Mouse (Mus musculus): ENCODE measurements around the gene Cd164. TPM values are rescaled to one million over a fixed set of nuclear protein-coding genes. Genes with fewer than 3 reads are reported as not detected.

Gene Cd164
- polyA plus RNA-seq, 1 experiment from 2014 or later = 48.7 TPM

DNA sequence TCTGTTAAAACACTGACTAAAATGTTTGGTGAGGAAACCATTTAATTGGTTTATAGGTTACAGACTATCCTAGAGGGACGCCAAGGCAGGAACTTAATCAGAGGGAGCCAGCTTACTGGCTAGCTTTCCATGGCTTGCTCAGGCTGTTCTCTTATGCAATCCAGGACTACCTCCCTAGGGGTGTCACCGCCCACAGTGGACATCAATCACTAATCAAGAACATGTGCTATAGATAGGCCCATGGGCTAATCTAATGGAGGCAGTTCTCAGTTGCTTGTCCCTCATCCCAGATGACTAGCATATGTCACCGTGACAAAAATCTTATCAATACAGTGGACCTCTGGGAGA lies 18.7 kb downstream of the Cd164 start:
- H3K27ac ChIP-seq = no peak overlapping the region
- WGBS = 93% methylated on average over 3 of the region's 3 CpGs
- no peaks in the 10 kb centered on the region for H3K4me1 ChIP-seq
- no peaks in the 10 kb centered on the region for H3K27me3 ChIP-seq (replicated peaks)
- ATAC-seq (replicated peaks) = no peak
- H3K4me2 ChIP-seq = no peak overlapping the region
- H3K4me3 ChIP-seq = no peak overlapping the region
- H3K9me3 ChIP-seq = no peaks in the 10 kb centered on the region
- no peak overlapping the region for H3K9ac ChIP-seq
- H3K36me3 ChIP-seq (replicated peaks) = 0 out of 2 replicates have a peak, but pooled peaks cover 11% of the 10 kb centered on the region

DNA sequence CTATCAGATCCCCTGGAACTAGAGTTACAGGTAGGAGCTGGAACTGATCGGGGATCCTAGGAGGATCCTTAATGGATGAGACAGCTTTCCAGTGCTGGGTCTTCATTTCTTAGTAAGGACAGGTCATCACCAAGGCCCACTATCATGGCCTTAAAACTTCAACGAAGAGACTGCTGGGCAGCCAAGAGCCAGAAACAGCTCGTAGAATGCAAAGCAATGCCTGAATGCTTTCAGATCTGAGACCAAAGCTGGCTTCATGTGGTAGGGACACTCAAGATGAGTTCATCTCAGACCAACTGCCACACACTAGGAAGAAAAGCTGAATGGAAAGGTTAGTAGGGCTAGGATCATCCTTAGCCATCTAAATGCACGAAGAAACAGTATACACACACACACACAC lies 19.8 kb downstream of the Cd164 start:
- H3K4me2 ChIP-seq = no peak overlapping the region
- no peak overlapping the region for H3K9ac ChIP-seq
- ATAC-seq (replicated peaks) = no peak
- 0 out of 2 replicates have a peak, but pooled peaks cover 3% of the 10 kb centered on the region for H3K27me3 ChIP-seq (replicated peaks)
- H3K9me3 ChIP-seq = no peaks in the 10 kb centered on the region
- H3K36me3 ChIP-seq (replicated peaks) = 0 out of 2 replicates have a peak, but pooled peaks cover 11% of the 10 kb centered on the region
- H3K4me3 ChIP-seq = no peak overlapping the region
- no peaks in the 10 kb centered on the region for H3K4me1 ChIP-seq
- no peak overlapping the region for H3K27ac ChIP-seq
- whole genome bisulfite sequencing = 98% methylated on average over 4 of the region's 4 CpGs

DNA sequence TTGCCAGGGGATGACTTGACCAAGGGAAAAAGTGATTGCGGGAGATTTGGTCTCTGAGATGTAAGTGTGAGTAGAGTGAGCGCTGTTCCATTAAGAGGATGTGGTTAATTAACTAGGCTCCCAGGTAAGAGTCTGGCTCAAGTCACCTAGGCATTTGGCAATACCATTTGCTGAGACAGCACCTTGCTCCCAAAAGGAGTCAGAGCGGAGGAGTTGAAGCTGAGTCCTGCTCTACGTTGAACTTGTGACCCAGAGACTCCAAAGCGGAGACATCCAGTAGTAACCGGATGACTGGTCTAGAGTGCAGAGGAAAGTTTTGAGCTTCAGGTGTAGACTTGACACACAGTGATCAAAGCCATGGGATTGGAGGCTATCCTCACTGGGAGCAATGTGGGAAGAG lies 22.8 kb downstream of the Cd164 start:
- 0 out of 2 replicates have a peak, but pooled peaks cover 3% of the 10 kb centered on the region for H3K27me3 ChIP-seq (replicated peaks)

GRCm38 (mm10) chr10:41543439-41543838 lies 24.2 kb downstream of the Cd164 start:
- H3K4me2 ChIP-seq = no peak overlapping the region
- H3K4me1 ChIP-seq = no peaks in the 10 kb centered on the region
- no peaks in the 10 kb centered on the region for H3K36me3 ChIP-seq (replicated peaks)
- ATAC-seq (replicated peaks) = no peak
- H3K27me3 ChIP-seq (replicated peaks) = 0 out of 2 replicates have a peak, but pooled peaks cover 3% of the 10 kb centered on the region
- H3K9me3 ChIP-seq = no peaks in the 10 kb centered on the region
- no peak overlapping the region for H3K4me3 ChIP-seq
- 83% methylated on average over 4 of the region's 4 CpGs for whole genome bisulfite sequencing
- H3K9ac ChIP-seq = no peak overlapping the region
- H3K27ac ChIP-seq = no peak overlapping the region

More for the DNA sequence above, 22.8 kb downstream of the Cd164 start:
- Histone ChIP-seq H3K4me1 (no peaks in the 10 kb centered on the region), H3K36me3 (replicated peaks) (0 out of 2 replicates have a peak, but pooled peaks cover 2% of the 10 kb centered on the region), H3K9ac (no peak overlapping the region), H3K27ac (no peak overlapping the region), H3K9me3 (no peaks in the 10 kb centered on the region), H3K4me3 (no peak overlapping the region), H3K4me2 (no peak overlapping the region)
- 98% methylated on average over 6 of the region's 6 CpGs for WGBS
- no peak for ATAC-seq (replicated peaks)

GRCm38 (mm10) chr10:41543844-41544243 lies 24.6 kb downstream of the Cd164 start:
- WGBS = 69% methylated on average over 2 of the region's 2 CpGs

DNA sequence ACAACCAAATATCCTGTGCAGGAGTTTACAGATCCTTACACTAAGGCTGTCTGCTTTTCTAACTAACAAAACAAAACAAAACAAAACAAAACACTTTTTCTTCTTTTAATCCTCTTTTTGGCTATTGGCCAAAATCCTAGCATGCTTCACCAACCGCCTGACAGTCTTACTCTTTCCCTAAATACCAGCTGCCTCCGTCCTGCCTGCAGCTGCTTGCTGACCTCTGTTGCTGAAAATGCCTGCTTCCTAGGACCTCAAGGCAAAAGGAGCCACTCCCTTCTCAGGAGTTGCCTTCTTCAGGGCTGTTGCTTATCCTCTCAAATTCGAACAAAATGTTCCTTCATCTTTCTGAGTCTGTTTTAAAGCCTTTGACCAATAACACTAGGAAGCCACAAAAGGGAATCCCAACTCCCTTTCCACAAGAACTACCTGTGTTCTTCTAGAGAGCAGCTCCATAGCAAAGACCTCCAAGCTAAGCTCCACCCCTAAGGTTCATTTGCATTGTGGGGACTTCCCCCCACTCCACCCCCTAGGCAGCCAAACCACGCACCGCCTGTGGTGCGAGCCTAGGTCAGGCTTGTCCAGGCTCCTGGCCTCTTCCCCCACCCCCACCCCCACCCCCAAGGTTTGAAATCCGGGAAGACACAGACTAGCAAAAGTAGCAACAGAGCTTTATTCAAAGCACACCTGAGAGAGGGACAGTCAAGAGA lies 25.4 kb downstream of the Cd164 start:
- Histone ChIP-seq H3K4me3 (no peak overlapping the region), H3K4me1 (no peaks in the 10 kb centered on the region), H3K9ac (no peak overlapping the region), H3K27me3 (replicated peaks) (0 out of 2 replicates have a peak, but pooled peaks cover 3% of the 10 kb centered on the region), H3K9me3 (0 out of 2 replicates have a peak, but pooled peaks cover 3% of the 10 kb centered on the region), H3K27ac (no peak overlapping the region), H3K4me2 (no peak overlapping the region), H3K36me3 (replicated peaks) (no peaks in the 10 kb centered on the region)
- no peak for ATAC-seq (replicated peaks)
- WGBS = 4% methylated on average over 7 of the region's 7 CpGs

More at GRCm38 (mm10) chr10:41543844-41544243, 24.6 kb downstream of the Cd164 start:
- Histone ChIP-seq H3K9ac (no peak overlapping the region), H3K4me3 (no peak overlapping the region), H3K27me3 (replicated peaks) (0 out of 2 replicates have a peak, but pooled peaks cover 3% of the 10 kb centered on the region), H3K9me3 (no peaks in the 10 kb centered on the region), H3K36me3 (replicated peaks) (no peaks in the 10 kb centered on the region), H3K4me1 (no peaks in the 10 kb centered on the region), H3K27ac (no peak overlapping the region), H3K4me2 (no peak overlapping the region)
- no peak for ATAC-seq (replicated peaks)

DNA sequence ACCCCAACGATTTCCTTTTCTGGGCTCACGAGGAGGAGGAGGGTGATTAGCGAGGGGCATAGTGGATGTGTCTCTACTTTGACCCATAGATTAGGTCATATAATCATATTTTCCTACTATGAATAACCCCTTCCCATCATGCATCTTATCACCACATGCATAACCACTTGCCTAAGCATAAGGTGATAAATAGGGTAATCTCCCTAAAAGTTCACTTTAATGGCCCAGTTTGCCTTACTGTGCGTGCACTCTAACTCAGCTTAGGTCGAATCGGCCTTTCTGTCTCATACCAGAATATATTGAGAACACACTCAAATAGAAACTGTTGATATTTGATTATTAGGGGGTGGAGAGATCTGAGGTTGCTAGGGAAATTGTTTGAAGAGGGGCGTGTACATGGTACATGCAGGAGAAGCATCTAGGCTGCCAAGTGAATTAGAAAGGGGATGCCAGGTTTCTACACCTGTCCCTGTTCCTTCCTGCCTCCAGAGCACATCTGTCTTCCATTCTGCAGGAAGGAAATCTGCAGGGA lies 26.1 kb downstream of the Cd164 start:
- WGBS = 58% methylated on average over 7 of the region's 7 CpGs
- Histone ChIP-seq H3K9me3 (0 out of 2 replicates have a peak, but pooled peaks cover 3% of the 10 kb centered on the region), H3K27me3 (replicated peaks) (0 out of 2 replicates have a peak, but pooled peaks cover 3% of the 10 kb centered on the region), H3K4me1 (no peaks in the 10 kb centered on the region), H3K4me3 (no peak overlapping the region), H3K36me3 (replicated peaks) (no peaks in the 10 kb centered on the region), H3K9ac (no peak overlapping the region), H3K27ac (no peak overlapping the region), H3K4me2 (no peak overlapping the region)
- ATAC-seq (replicated peaks) = no peak

DNA sequence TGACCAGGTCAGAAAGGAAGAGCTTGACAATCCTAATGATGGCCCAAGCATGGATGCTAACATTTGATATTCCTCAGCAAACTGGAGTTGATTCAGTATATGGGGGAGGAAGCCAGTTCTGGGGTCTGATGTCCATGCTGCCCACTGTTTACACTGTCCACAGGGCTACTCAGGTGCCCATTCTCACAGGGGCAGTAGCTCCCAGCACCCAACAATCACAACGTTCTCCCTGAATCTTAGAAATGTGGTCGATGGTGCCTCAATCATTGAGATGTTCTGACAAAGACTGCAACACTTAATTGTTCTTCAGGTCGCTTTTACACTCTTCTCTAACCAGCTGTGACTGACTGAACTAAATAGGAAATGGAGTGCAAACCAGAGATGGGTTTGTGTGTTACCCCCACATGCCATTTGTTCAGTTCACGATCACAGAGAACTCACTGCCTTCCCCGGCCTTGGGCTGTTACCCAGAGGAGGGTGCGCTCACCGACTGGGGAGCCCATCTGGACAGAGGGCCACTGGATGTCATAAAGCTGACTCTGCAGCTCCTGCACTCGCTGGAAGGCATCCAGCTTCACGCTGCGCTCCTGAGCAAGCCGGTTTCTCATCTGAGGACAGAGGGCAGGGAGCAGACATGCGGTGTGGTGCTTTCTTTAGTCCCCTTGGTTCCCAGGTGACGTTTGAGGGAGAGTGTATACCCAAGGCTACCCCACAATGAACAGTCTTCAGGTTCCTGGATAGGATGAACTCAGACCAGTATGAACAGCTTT lies 27.4 kb downstream of the Cd164 start:
- H3K27ac ChIP-seq = no peak overlapping the region
- H3K4me3 ChIP-seq = no peak overlapping the region
- WGBS = 72% methylated on average over 13 of the region's 13 CpGs
- no peak for ATAC-seq (replicated peaks)
- 0 out of 2 replicates have a peak, but pooled peaks cover 3% of the 10 kb centered on the region for H3K9me3 ChIP-seq
- no peaks in the 10 kb centered on the region for H3K36me3 ChIP-seq (replicated peaks)
- H3K27me3 ChIP-seq (replicated peaks) = 0 out of 2 replicates have a peak, but pooled peaks cover 3% of the 10 kb centered on the region
- H3K4me1 ChIP-seq = no peaks in the 10 kb centered on the region
- H3K4me2 ChIP-seq = no peak overlapping the region
- no peak overlapping the region for H3K9ac ChIP-seq

DNA sequence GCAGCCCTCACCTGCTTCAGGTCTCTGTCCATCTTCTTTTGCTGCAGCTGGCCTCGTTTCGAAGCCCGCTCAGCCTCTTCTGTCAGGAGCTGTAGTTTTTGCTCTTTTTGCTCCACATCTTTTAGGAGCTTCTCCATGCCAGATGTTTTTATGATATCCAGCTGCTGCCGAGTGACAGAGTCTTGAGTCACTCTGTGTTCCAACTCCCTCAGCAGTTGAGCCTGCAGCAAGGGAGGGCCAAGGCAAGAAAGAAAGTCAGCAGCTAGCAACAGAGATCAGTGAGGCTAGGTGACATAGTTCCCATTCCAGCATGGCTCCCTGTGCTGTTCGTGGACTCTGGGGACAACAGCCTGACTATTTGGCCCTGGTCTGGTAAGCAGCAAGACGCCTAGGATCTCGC lies 31.5 kb downstream of the Cd164 start:
- H3K36me3 ChIP-seq (replicated peaks) = no peaks in the 10 kb centered on the region
- H3K27me3 ChIP-seq (replicated peaks) = no peaks in the 10 kb centered on the region
- no peak overlapping the region for H3K4me3 ChIP-seq
- 89% methylated on average over 7 of the region's 7 CpGs for WGBS
- ATAC-seq (replicated peaks) = no peak
- H3K4me1 ChIP-seq = no peaks in the 10 kb centered on the region
- H3K4me2 ChIP-seq = no peak overlapping the region
- H3K9ac ChIP-seq = no peak overlapping the region
- no peak overlapping the region for H3K27ac ChIP-seq
- H3K9me3 ChIP-seq = 0 out of 2 replicates have a peak, but pooled peaks cover 3% of the 10 kb centered on the region

- Histone ChIP-seq H3K27ac (no peak overlapping the region), H3K4me2 (no peak overlapping the region), H3K9me3 (0 out of 2 replicates have a peak, but pooled peaks cover 3% of the 10 kb centered on the region), H3K9ac (no peak overlapping the region), H3K4me1 (no peaks in the 10 kb centered on the region), H3K4me3 (no peak overlapping the region), H3K36me3 (replicated peaks) (no peaks in the 10 kb centered on the region), H3K27me3 (replicated peaks) (no peaks in the 10 kb centered on the region)
- 21% methylated on average over 3 of the region's 3 CpGs for WGBS
- no peak for ATAC-seq (replicated peaks)
Observed at GRCm38 (mm10) chr10:41552319-41552718, 33.1 kb downstream of the Cd164 start.

GRCm38 (mm10) chr10:41552847-41553589 lies 33.8 kb downstream of the Cd164 start:
- no peaks in the 10 kb centered on the region for H3K27me3 ChIP-seq (replicated peaks)
- no peaks in the 10 kb centered on the region for H3K36me3 ChIP-seq (replicated peaks)
- 0 out of 2 replicates have a peak, but pooled peaks cover 3% of the 10 kb centered on the region for H3K9me3 ChIP-seq
- no peak overlapping the region for H3K9ac ChIP-seq
- H3K4me2 ChIP-seq = no peak overlapping the region
- no peak overlapping the region for H3K27ac ChIP-seq
- H3K4me1 ChIP-seq = no peaks in the 10 kb centered on the region
- 44% methylated on average over 14 of the region's 14 CpGs for WGBS
- H3K4me3 ChIP-seq = no peak overlapping the region
- 0 out of 2 replicates have a peak, but pooled peaks have one; percentile 60 for ATAC-seq (replicated peaks)

All from midbrain, embryonic 15.5 days (tissue).